Mouse (Mus musculus): ENCODE results near the gene Lrrc10.
"Not testable (repeated sequence)": the region's sequence is repeated elsewhere in the genome, so short reads cannot be mapped to it uniquely, and the experiment has no call there.

The Lrrc10 gene

GRCm38 (mm10) chr10:117045175-117046056 is at the start of gene Lrrc10:
TSS of gene Lrrc10 (plus strand) at chr10:117045341.
- peak; percentile 16 to 38 for DNase-seq

GRCm38 (mm10) chr10:116995584-116996235 is 49.4 kb upstream of the Lrrc10 start:
- DNase-seq, result no peak

- DNase-seq, result peak; percentile 34 to 58
Measured at GRCm38 (mm10) chr10:116996236-116996600, 48.9 kb upstream of the Lrrc10 start.

- DNase-seq, result no peak
Measured at GRCm38 (mm10) chr10:116998716-116999455, 46.3 kb upstream of the Lrrc10 start.

- DNase-seq, result no peak
Measured at GRCm38 (mm10) chr10:117000975-117001374, 44.2 kb upstream of the Lrrc10 start.

GRCm38 (mm10) chr10:117004695-117005094 is 40.4 kb upstream of the Lrrc10 start:
- DNase-seq, result no peak

- DNase-seq, result peak; percentile 21 to 47
Measured at GRCm38 (mm10) chr10:117005707-117006464, 39.3 kb upstream of the Lrrc10 start.

GRCm38 (mm10) chr10:117009691-117010090 is 35.5 kb upstream of the Lrrc10 start:
- DNase-seq, result no peak

- no peak for DNase-seq
Measured at GRCm38 (mm10) chr10:117011047-117011446, 34.1 kb upstream of the Lrrc10 start.

GRCm38 (mm10) chr10:117013689-117014390 is 31.3 kb upstream of the Lrrc10 start:
- DNase-seq, result peak; percentile 22 to 55

GRCm38 (mm10) chr10:117014565-117014964 is 30.6 kb upstream of the Lrrc10 start:
- no peak for DNase-seq

GRCm38 (mm10) chr10:117018281-117018840 is 26.8 kb upstream of the Lrrc10 start:
- no peak for DNase-seq

- peak; percentile 71 to 80 for DNase-seq
Measured at GRCm38 (mm10) chr10:117021020-117021754, 24.0 kb upstream of the Lrrc10 start.

- DNase-seq, result no peak
Measured at GRCm38 (mm10) chr10:117023693-117024092, 21.4 kb upstream of the Lrrc10 start.

- DNase-seq, result not testable (repeated sequence)
Measured at GRCm38 (mm10) chr10:117025776-117026175, 19.4 kb upstream of the Lrrc10 start.

GRCm38 (mm10) chr10:117026176-117026575 is 19.0 kb upstream of the Lrrc10 start:
- DNase-seq, result no peak

- DNase-seq, result no peak
Measured at GRCm38 (mm10) chr10:117031160-117031559, 14.0 kb upstream of the Lrrc10 start.

- DNase-seq, result peak; percentile 90 to 91
Measured at GRCm38 (mm10) chr10:117033785-117034184, 11.4 kb upstream of the Lrrc10 start.

- peak; percentile 34 to 35 for DNase-seq
Measured at GRCm38 (mm10) chr10:117040355-117040754, 4.8 kb upstream of the Lrrc10 start.

- DNase-seq, result no peak
Measured at GRCm38 (mm10) chr10:117042295-117042694, 2.8 kb upstream of the Lrrc10 start.
